Mouse (Mus musculus): Measurements from ENCODE around the gene Med25.

DNA sequence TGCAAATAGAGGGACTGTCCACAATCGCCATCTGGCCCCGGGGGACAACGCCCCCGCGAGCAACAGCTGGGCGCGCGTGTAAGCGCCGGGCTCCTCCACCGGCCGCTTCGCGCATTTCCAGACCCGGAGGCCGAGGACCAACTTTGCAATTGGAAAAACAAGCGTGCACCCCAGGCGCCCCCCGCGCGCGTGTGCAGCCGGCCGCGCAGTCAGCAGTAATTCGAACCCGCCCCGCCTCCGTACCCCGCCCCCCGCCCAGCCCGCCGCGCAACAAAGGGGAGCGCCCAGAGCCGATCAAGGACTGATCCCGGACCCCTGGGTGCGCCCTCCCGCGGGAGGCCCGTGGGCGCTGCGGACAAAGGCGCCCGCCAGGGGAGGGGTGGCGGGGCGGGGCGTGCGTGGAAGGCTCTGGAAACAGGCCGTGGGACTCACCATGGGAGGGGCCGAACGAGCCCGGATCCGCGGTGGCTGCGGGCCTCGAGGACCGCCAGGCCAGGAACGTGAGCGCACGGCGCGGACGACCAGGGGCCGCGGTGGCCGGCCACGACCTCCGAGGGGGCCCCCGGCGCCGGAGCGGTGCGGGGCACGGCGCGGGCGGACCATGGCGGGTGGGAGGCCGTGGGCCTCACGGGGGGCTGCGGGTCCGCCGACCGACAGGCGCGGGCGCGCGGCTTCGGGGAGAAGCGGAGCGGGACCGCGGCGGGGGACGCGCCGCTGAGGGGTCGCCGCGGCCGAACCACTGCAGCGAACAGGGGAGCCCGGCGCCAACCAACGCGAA is 23.4 kb downstream of the Med25 start:
- TF ChIP-seq CTCF (IDR thresholded peaks at IDR 0.05; ENCODE audit: low read depth): peak; percentile 38; the same call in 1 of the 2 replicates
- no peak for TF ChIP-seq EP300 (optimal IDR thresholded peaks at IDR 0.05)
